Mouse (Mus musculus) thymus, adult 2 months (tissue): Measurements from ENCODE around the gene Aco1.

ENCODE experiments used
- CTCF ChIP-seq: fragments of 200-500 bp; IDR thresholded peaks from 2 replicates; pipeline ENCODE4 v1.5.1; 2012; ENCODE audit warnings: mild to moderate bottlenecking, control low read depth, low read length, moderate library complexity, borderline replicate concordance; ENCODE audit not compliant: control insufficient read depth, poor library complexity, insufficient read depth; ENCODE audit errors: extremely low read depth
- POLR2A ChIP-seq: fragments of 200-500 bp; IDR thresholded peaks from 2 replicates; pipeline ENCODE4 v1.6.1; 2012; ENCODE audit warnings: mild to moderate bottlenecking, low read length, control low read depth, moderate library complexity; ENCODE audit not compliant: control insufficient read depth, poor library complexity, insufficient read depth; ENCODE audit errors: extremely low read depth

- TF ChIP-seq CTCF (no peak), POLR2A (no peak)
These were observed 61.5 kb downstream of the Aco1 start for GRCm38 (mm10) chr4:40204374-40204773.
